Mouse (Mus musculus): Measurements from ENCODE around the gene Rapgef4.

DNA sequence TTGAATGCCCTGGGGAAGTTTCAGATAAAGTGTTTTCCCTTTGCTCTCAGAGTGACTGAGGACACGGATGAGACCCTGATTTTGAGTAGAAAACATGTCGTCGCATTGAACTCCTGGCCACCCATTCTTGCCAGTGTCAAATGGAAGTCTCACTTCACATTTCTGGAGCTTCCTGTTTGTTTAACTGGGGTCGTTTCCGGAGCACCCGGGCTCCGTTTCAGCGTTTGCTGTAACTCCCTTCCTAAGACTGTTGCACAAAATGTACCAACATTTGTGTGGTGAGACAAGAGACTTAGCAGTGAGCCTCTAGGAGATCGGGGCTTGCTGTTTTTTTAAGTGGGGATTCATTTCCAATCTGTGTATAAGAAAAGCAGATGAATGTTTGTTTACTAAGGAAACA, 220.5 kb downstream of the Rapgef4 start:
- TF ChIP-seq CTCF (IDR thresholded peaks at IDR 0.05; ENCODE audit: low read depth), result no peak
- no peak for TF ChIP-seq EP300 (IDR thresholded peaks at IDR 0.05; ENCODE audit: low read depth)
